Mouse (Mus musculus): Measurements from ENCODE around the gene Igfbp1.

GRCm38 (mm10) chr11:7198481-7199256 lies 1.1 kb downstream of the Igfbp1 start:
- TF ChIP-seq POLR2AphosphoS2 (IDR thresholded peaks at IDR 0.05; ENCODE audit: insufficient read length, low read depth): no peak
- no peak for TF ChIP-seq E2F4 (IDR thresholded peaks at IDR 0.05; ENCODE audit: insufficient read depth)
- TF ChIP-seq MAX (IDR thresholded peaks at IDR 0.05; ENCODE audit: low read depth): no peak
- TF ChIP-seq POLR2A (IDR thresholded peaks at IDR 0.05; ENCODE audit: insufficient read length, low read depth): no peak
- TF ChIP-seq TCF12 (IDR thresholded peaks at IDR 0.05; ENCODE audit: insufficient read depth, poor library complexity, severe bottlenecking): no peak
- no peak for TF ChIP-seq TCF3 (IDR thresholded peaks at IDR 0.05; ENCODE audit: insufficient read length, low read depth)
- TF ChIP-seq REST (IDR thresholded peaks at IDR 0.05; ENCODE audit: insufficient read depth, insufficient read length): no peak
- no peak for TF ChIP-seq USF1 (IDR thresholded peaks at IDR 0.05; ENCODE audit: low read depth)
- no peak for TF ChIP-seq MYOD1 (IDR thresholded peaks at IDR 0.05; ENCODE audit: control insufficient read depth in 1 of 3, insufficient read length in 2 of 3, low read depth in 2 of 3)

Data from myocyte (in vitro differentiated cells).